Mouse (Mus musculus) cerebellum, adult 18-20 months (tissue): ENCODE results near the gene Rabepk.
"Not testable (repeated sequence)": the region's sequence is repeated elsewhere in the genome, so short reads cannot be mapped to it uniquely, and the experiment has no call there.

ENCODE experiments used
- DNase-seq, 2 experiments: peaks; one replicate each; pipeline ENCODE4 v3.0.0; 2021

Rabepk gene

DNA sequence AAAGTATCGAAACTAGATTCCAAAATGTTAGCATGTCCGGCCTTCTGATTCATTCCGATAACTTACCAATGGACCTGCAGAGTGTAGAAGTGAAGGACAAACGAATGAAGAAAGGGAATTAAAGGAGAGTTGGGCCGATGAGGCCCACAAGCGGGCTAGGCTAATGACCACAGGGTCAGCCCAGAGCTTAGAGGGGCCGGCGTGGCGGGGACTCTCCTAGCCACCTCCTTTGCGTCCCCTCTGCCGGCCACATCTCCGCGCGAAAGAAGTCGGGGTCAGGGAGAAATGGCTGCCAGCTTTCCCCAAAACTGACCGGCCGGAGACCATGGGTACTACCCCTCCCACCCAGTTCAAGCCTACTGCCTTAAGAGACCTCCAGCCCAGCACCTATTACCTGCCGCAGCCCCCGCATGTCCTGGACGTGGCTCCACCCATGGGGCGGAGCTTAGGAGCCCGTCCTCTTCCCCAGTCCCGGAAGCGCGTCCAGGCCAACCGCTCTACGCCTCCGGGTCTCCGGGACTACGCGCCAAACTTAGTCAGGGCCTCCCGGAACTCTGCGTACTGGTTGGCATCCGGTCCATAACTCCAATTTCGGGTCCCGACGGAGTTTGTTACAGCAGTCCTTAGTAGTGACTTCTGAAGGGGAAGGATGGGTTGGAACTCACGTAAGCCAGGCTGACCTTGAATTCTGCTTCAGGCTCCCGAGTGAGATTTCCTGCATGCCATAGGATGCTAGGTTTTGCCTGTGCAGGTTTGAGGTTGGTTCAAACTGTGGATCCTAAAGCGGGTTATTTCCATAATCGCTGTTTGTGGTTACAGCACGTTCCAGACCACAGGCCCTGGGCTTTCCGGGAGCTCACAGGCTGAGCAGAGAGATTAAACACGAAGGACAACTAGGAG lies at the start of gene Rabepk:
TSS of gene Rabepk (minus strand) at position 556 of the 900 bp plus-strand sequence.
- DNase-seq = peak; percentile 85

DNA sequence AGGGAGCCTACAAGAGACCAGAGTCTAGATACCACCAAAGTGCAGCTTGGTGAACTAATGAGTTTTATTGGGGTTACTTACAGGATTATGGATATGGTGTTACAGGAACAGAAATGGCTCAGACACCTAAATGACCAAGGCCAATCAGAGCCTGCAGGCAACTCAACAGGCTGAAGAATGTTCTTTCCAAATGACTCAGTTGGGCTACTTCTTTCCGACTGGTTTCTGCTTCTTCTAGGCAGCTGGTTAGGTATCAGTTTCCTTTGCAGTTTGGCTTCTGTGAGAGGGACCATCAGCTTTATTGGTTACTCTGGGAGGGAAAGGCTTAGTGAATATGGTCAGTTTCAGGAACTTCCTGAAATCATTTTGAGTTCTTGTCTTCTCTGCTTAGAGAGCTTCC lies 48.0 kb upstream of the Rabepk start:
- DNase-seq = no peak

DNA sequence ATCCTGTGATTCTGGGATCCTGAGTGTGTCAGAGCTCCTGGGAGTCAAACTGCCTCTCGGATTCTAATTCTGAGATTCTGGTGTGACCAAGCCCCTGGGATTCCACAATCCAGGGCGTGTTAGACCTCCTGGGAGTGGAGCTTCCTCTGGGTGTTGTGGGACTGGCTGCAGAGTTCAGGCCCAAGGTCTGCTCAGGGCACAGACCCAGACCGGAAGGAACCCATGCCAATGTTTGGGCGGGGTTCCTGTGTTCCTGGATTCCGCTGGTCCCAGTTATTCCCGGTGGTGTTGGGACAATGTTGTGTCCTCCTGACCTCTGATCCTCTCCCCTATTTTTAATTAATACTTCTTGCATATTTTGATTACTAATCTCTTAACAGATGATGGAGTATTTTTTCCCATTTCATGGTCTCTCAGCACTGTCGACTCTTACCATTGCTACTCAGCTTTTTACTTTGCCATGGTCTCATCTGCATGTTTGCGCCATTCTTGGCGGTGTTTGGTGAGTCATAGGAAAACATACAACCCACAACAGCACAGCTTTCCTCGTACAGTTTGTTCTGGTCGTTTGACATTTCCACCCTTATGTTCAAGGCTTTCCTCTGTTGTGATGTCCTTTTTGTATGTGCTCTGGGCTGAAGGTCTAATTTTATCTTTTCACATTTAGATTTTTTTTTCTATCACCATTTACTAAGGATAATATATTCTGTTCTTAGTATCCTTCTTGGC lies 43.7 kb upstream of the Rabepk start:
- no peak for DNase-seq

DNA sequence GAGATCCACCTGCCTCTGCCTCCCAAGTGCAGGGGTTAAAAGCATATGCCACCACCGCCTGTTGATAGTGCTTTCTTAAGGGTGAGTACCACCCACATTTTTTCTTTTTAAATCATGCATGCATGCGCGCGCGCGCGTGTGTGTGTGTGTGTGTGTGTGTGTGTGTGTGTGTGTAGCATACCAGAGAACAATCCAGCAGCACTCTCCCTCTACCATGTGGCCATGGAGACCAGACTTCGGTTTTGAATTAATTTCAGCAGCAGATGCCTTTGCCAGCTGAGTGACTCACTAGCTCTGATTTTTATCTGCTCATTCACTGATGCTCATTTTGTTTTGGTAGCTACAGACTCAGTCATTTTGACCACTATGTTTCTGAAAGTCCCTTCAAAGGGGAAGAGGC lies 42.0 kb upstream of the Rabepk start:
- no peak for DNase-seq

DNA sequence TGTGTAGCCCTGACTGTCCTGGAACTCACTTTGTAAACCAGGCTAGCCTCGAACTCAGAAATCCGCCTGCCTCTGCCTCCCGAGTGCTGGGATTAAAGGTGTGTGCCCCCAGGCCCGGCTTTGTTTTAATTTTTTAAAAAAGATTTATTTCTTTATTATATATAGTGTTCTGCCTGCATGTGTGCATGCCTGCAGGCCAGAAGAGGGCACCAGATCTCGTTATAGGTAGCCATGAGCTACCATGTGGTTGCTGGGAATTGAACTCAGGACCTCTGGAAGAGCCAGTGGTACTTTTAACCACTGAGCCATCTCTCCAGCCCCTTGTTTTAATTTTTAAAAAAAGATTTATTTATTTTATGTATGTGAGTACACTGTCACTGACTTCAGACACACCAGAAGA lies 40.4 kb upstream of the Rabepk start:
- not testable (repeated sequence) for DNase-seq

DNA sequence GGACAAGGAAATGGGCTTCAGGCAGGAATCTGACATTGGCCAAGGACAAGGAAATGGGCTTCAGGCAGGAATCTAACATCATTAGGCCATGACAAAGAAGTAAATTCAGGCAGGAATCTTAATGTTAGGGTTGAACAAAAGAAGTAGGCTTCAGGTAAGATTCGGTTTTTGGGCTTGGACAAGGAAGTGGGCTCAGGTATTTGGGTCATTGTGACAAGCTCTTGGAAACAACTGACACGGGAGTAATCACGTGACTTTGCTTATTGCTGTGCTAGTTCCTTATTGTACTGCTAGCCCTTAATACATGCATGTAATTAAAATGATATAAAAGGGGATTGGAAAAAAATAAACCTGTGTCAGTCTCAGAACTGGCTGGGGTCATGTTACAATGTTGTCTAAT lies 36.0 kb upstream of the Rabepk start:
- DNase-seq = no peak

DNA sequence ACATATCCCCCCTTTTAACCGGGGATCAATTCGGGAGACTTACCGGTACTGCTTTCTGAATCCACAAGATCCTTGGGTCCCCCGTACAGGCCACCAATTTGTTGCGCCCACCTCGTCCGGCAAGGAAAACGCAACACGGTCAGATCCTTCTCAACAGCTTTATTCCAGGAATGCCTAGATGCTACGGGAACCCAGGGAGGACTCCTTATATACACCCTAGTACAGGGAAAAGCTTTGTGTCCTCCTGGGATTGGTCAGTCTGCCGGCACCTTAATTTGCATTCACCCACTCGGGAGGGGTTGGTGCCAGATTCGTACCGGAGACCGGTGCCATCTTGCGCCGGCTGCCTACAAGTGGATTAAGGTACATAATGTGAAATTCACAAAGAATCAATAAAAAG lies 33.9 kb upstream of the Rabepk start:
- no peak for DNase-seq

DNA sequence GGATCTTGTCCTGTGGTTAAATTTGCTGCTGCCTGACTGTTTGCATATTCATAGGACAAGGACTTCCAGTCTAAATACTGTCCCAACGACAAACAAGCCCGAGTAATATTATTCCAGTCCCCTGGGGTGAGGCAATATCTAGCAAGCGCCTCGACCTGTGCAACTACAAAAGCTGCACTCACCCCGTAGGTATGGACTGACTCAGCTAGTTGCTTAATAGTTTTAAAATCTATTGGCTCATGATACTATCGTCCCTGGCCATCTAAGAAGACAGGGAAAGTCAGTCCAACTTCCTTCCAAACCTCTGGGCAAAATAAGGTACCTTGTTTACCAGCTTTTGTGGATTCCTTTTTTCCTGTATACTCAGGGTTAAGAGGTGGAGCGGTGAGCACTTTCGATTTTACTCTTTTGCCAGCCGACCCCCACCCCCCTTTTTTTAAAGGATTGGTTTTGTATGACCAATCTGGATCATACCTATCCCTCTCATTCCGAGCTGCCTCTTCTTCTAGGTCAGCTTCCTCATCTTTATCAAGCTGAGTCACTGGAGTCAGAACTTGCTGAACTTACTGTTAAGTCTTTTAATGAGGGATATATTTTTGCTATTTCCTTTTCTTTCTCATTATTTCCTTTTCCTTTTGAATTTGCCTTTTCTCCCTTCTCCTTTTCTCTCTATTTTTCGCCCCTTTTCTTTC lies 33.2 kb upstream of the Rabepk start, which contains the start of gene Gm34653:
TSS of gene Gm34653 (plus strand) at position 242 of the 692 bp plus-strand sequence.
- DNase-seq = not testable (repeated sequence)

DNA sequence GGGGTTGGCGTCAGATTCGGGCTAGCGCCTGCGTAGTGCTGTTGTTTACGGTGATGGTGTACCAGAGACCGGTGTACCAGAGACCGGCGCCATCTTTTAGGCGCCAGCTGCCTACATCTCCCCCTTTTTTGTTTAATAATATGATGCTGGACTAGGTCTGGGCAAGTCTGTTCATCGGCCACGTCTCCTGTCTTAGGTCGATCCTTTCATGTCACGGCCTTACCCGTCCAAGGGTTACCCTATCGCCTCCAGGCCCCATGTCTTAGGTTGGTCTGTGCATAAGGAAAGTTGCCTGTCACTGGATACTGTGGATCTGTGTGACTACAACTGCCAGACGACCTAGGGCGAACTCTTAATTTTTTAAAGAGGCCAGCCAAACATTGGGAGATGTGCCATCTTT lies 30.4 kb upstream of the Rabepk start:
- not testable (repeated sequence) for DNase-seq

DNA sequence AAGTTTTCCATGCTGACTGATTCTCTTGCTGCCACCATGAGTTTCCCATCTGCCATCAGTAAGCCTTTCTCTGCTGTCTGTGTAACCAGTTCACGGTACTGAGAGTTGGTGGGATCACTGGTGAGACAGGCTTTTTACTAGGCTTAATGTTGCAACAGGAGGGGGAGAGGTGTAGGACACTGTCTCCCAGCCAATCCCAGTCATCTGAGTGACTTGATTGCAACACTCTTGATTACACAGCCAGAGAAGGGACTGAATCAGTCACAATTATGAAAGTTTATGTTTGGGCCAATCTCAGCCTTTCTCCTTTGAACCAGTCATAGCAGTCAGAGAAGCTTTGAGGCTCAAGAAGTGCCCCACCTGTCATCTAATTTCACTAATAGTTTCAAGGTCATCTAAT lies 28.3 kb upstream of the Rabepk start:
- DNase-seq = no peak

DNA sequence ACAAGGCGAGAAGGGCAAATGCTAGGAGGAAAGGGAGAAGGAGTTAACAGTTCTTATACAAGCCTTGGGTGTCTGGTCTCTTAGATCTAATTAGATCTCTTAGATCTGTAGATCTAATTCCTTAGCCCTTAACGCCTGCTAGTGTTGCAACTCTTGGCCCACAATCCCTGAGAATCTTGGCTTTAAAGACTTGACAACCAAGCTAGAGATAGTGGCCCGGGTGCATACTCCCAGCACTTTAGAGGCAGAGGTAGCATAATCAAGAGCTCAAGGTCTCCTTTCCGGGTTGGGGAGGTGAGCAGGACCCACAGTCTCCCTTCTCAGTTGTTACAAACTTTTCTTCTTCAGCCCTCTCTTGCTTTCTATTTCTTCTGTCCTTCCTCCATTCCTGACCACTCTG lies 27.9 kb upstream of the Rabepk start:
- no peak for DNase-seq

DNA sequence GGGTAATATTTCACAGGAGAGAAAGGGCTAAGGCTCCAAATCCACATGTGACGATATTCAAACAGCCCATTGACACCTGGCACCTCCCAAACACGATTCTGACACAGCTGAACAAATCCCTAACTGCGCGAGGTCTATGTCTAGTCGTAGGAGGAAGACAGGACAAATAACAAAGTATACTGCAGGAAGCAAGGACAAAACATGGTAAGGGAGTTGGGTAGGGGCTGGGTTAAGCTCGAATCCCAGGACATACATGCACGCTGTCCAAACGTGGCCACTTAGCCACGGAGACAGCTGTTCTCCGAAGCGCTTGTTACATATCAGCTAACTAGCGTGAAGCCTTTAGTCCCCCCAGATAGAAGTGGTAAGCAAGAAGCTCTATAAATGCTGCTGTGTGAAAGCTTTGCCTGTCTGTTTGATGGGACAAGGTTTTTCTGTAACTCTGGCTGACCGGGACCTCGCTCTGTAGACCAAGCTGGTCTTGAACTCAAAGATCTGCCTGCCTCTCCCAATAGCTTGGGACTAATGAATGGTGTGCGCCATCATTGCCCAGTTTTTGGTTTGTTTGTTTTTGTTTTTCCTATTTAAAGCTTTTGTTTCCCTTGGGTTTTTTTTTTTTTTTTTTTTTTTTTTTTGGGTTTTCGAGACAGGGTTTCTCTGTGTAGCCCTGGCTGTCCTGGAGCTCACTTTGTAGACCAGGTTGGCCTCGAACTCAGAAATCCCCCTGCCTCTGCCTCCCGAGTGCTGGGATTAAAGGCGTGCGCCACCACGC lies 26.9 kb upstream of the Rabepk start:
- DNase-seq = no peak

DNA sequence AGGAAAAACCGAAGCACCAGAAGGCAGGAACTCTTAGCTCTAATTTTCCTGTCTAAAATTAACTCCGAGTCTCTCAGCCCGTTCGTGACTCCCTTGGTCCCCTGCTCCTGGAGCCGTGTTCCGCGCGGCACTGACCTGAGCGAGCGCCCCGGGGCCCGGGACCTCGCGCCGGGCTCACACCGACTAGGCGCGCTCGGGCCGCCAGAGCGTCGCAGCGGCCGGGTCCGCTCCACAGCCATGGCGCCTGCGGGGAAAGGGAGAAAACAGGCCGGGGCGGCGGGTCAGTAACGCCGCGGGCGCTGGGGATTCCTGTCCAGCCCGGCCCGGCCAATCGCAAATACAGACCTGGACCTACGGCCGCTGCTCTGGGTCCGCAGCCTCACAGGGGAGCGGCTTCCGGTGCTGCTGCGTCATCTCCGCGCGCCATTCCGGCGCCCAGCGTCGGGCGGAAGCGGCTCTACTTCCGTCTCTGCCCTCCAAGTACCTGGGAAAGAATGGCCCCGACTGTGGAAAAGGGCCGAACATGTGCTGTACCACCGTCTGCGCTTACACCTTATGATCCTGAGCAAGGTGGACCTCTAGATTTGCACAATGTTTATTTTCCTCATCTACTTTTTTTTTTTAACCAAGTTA lies 26.2 kb upstream of the Rabepk start, which contains the start of gene Fbxw2:
TSS of gene Fbxw2 (minus strand) at position 485 of the 633 bp plus-strand sequence.
- DNase-seq = peak; percentile 91 to 95

DNA sequence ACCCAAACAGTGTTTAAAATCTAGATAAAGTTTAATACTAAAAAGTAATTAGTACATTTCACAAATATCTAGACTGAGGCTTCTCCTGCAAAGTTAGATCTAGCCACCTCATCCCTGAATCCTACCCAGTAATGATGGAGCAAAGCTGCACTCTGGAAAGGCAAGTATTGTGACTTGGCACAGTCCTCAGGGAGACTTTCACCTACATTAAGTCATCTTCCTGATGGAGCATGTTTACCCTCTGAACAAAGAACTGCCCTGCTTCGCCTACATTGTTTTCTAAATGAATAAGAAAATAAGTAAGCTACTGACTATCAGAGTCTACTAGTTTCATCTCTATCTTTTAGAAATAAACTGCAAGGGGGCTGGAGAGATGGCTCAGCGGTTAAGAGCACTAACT lies 18.8 kb upstream of the Rabepk start:
- DNase-seq = no peak

DNA sequence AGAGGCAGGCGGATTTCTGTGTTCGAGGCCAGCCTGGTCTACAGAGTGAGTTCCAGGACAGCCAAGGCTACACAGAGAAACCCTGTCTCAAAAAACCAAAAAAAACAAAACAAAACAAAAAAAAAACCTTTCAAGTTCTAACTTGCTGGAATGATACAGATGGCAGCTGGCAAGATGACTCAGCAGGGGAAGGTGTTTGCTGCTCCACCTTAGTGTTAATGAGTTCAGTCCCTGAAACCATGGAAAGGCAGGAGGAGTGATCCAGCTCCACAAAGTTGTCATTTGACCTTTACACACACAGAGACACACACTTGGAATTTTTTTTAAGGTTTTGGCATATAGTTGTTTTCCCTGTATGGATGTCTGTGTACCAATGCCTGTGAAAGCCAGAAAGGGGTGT lies 16.2 kb upstream of the Rabepk start:
- DNase-seq = not testable (repeated sequence)

DNA sequence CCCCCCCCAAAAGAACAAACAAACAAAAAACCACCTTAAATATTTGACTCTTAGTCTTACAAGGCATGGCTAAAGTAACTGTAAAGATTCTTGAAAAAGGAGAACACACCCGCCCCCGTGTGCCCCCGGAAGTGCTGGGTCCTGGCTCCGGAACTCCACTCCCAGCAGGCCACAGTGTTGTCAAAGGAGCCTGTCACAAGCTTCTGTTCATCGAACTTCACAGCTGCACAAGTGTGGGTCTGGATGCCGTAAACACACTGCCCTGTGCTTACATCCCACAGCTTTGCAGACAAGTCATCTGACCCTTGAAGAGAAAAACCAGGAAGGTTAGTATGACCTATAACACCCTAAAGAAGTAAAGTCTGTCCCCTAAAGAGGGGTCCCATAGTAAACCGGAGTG lies 13.0 kb upstream of the Rabepk start:
- no peak for DNase-seq

DNA sequence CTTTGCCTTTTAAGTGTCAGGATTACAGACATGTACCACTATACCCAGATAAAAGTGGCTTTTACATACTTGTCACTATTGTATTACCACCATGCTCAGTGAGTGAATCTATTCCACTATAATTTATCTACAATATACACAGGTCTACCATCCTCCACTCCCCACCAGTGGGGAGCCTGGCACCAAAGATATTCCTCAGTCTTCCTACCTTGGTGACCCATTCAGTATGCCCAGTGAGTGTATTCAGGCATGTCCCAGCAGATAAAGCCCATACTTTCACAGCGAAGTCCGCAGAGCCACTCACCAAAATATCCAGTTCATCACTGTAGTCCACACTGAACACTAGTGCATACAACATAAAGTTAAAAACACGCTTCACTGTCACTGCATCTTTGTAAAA lies 11.1 kb upstream of the Rabepk start:
- DNase-seq = no peak

DNA sequence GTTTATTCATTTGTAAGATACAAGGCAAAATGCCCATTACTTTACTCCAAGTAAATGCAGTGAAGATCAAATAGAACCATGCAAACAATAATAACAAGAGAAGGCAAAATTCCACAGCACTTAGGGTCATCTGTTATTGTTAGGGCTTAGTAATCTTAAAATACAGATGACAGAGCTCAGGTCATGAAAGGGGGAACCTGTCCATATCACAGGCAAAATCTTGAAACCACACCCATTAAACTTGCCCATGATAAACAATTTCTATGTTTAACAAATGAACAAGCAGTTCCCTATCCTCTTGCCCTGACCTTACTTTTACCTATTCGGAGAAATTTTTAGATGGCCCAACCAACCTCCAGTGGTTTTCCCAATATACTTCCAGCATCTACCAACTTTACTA lies 9.9 kb upstream of the Rabepk start:
- no peak for DNase-seq

DNA sequence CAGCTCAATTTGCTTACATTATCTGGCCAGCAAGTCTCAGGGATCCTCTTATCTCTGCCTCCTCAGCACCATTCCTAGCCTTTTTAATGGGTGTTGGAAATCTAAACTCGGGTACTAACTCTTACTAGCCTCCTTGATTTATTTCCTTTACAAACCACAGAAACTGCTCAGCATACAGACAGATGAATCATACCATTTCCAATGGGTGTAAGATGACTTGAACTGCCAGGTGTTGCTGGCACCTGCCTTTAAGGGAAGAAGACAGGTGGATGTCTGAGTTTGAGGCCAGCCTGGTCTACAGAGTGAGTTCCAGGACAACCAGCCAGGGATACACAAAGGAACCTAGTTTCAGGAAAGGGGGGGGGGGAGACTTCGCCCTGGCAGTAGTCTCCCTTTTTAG lies 8.3 kb upstream of the Rabepk start:
- no peak for DNase-seq

DNA sequence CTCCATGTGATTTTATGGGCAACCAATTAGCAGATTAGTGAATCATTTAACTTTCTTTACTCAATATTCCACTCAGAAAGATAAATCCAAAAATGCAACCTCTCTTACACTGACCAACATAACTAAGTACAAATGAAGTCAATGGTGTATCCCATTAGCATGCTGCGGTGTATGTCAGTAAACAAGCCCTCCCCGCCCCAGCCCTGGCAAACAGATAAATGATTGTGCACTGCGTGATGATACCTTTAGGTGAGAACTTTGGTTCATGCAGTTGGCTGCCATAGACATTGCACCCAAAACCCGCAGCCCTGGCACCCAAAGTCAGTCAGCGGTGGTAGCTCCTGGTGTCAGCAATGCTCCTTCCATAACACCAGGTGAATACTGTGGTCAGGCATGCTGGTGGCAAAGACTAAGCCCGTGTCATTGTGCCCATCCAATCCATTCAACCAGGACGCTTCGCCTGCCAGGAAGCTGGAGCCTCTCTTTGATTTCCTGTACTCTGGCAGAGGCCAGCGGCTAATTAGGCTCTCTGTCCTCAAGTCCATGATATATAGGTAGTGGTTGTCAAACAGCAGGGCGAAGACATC lies 5.7 kb upstream of the Rabepk start:
- DNase-seq = no peak

DNA sequence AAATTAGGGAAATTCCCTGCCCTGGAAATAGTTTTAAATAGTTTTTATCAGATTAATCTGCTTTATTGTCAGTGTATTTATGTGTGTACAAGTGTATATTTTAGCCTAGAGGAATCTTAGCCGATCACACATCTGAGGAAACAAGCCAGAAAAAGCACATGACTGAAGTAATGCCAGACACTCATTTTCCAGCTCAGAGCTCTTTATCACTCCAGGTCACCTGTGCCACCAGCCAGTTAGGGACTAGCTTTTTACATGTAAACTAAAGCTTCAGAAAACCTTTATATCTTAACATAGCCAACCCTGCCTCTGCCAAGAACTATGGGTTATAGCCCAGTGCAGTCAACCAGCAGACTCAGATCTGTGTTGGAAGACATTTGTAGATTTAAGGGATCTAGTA lies 5.1 kb upstream of the Rabepk start:
- no peak for DNase-seq

DNA sequence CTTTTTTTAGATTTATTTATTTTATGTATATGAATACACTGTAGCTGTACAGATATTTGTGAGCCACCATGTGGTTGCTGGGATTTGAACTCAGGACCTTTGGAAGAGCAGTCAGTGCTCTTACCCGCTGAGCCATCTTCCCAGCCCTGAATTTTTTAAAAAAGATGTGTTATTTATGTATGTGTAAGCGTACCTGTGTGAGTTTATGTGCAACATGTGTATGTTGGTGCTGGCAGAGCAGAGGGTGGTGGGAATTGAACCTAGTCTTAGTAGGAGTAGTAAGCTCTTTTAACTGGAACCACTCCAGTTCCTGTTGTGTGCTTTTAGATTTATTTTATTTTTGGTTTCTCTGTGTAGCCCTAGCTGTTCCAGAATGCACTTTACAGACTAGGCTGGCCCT lies 4.5 kb upstream of the Rabepk start:
- DNase-seq = no peak
